Mouse (Mus musculus) adrenal gland, adult 8-10 months (tissue): ENCODE measurements around the gene Camta1. TPM values are rescaled to one million over a fixed set of nuclear protein-coding genes. Genes with fewer than 3 reads are reported as not detected.

ENCODE experiments used
- DNase-seq: peaks from one replicate; pipeline ENCODE4 v3.0.0; 2022
- total RNA-seq, 4 experiments: library from RNA; stranded (reverse); gene quantifications; 2 replicates each; pipeline ENCODE4 v1.2.4; 2022

The Camta1 gene
- total RNA-seq, 4 experiments from 2014 or later = 23.6 to 59.6 (median 36.5) TPM

- DNase-seq = peak; percentile 34
Measured at GRCm38 (mm10) chr4:151860441-151861331, 990 bp downstream of the Camta1 start.

- no peak for DNase-seq
Measured at GRCm38 (mm10) chr4:151859275-151859674, 2.4 kb downstream of the Camta1 start.

GRCm38 (mm10) chr4:151853949-151854348 lies 7.7 kb downstream of the Camta1 start:
- no peak for DNase-seq

- DNase-seq = no peak
Measured at GRCm38 (mm10) chr4:151851179-151851578, 10.5 kb downstream of the Camta1 start.

GRCm38 (mm10) chr4:151842591-151842990 lies 19.1 kb downstream of the Camta1 start:
- DNase-seq = no peak

DNA sequence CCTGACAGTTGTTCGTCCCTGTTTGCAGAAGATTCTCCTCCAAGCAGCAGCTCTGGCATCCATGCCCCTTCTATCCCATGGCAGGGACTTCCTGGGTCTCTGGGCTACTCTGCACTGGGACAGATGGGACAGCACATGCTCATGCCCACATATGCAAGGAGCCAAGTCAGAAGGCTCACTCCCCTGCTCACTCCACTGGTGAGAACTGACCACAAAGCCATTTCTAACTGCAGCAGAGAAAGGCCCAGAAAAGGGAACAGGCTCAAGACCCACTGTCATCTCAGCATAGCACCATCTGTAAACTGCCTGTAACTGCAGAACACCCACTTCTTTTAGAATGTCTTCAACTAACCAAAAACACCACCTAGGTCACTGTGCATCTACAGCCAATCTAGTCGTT lies 23.2 kb downstream of the Camta1 start:
- DNase-seq = no peak

DNA sequence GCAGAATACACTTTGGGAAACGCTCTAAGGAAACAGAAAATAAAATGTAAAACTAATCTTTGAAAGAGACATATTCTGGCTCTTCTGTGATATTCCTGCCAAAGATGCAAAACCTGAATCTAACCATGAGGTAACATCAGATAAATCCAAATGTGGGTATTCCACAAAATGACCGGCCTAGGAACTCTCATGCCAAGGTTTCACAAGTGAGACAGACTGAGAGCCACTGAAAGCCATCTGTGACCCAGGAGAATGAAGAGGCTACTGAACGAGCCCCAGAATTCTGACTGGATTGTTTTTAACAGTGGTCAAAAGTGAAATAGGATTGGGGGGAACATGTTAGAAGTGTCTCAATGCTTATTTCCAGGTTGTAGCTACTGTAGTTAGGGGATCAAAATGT lies 25.8 kb downstream of the Camta1 start:
- no peak for DNase-seq

- DNase-seq = no peak
Measured at GRCm38 (mm10) chr4:151834536-151834935, 27.1 kb downstream of the Camta1 start.

- no peak for DNase-seq
Measured at GRCm38 (mm10) chr4:151833940-151834449, 27.7 kb downstream of the Camta1 start.

DNA sequence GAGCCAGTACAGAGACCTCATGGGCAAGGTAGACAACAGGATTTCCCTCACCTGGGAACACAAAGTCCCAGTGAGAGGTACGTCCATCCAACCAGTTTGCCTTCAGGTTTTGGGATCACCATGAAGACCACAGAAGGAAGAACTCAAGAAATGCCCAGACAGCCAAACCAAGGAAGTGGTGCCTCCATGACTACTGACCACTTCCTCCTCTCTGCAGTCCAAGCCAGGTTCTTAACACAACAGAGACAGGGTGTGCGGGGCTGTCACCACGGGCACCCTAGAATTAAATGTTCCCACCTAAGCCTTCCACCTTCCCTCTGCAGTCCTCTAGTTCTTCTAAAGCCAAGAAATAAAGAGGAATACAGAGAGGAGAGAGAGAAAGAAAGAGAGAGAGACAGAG lies 33.8 kb downstream of the Camta1 start:
- DNase-seq = no peak

DNA sequence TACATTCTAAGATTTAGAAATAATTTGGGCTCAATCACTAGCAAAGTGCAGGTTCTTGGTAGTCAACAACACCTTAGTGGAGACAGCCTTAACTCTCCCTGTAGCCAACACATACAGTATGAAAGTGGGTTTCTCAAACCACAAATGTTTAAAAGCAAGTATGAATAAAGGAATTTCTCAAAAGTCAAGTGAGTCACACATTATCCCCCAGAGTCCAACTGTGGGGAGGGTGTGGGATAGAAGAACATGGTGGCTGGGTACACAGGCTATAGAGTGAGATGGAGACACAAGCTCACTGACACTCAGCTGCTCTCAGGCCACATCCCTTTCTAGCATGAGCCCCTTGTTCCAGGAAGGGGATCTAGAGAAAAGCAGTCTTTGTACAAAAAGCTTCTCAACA lies 34.3 kb downstream of the Camta1 start:
- no peak for DNase-seq

DNA sequence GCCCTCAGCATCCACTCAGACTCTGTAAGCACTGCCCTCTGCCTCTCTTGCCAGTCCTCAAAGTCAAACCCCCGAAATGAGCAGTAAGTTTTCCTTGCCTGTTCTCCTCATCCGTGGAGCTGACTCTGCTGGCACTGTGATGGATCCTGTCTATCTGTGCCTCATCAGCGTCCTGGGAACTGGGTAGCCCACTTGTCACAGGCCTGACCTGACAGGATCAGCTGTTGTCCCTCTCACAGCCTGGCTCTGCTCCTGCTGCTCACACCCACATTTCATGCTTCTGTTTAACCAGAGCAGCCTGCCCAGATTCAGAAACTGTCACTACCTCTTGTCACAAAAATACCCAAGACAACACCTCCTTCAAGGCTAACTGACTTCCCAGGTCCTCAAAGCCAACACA lies 37.7 kb downstream of the Camta1 start:
- no peak for DNase-seq

DNA sequence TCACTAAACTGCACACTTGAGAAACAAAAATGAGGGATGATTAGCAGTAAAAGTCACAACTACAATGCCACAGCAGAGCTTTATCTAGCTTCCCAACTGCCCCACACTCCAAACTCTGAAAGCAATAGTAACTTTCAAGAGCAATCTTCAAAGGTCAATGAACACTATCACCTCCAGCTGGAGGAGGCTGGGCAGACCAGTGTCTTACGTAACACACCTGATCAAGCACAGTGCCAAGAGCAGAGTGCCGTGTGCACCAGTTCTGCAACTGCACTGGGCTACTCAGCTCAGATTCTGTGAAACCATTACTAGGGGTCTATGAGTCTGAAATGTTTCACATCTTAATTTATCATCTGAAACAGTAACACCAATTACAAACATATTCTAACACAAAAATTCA lies 38.7 kb downstream of the Camta1 start:
- no peak for DNase-seq

GRCm38 (mm10) chr4:151817981-151818766 lies 43.5 kb downstream of the Camta1 start:
- DNase-seq = no peak

- no peak for DNase-seq
Measured at GRCm38 (mm10) chr4:151813711-151814110, 48.0 kb downstream of the Camta1 start.

GRCm38 (mm10) chr4:151805685-151806084 lies 56.0 kb downstream of the Camta1 start:
- no peak for DNase-seq

DNA sequence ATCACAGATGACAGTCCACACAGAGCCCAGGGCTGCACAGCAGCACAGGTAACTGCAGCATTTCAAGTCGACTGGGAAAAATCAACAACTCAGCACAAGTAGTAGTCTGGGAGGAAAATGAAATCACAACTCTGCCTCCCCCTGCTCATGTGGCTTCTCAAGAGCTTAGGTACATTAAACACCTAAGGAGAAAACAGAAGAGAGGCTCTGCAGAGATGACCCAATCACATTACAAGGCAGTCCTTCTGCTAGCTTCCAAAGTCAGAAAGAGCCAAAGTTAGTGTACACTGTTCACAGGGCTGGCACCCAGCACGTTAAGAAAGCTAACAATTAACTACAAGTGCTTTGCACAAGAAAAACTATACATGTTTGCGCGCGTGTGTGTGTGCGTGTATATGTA lies 56.6 kb downstream of the Camta1 start:
- DNase-seq = no peak

DNA sequence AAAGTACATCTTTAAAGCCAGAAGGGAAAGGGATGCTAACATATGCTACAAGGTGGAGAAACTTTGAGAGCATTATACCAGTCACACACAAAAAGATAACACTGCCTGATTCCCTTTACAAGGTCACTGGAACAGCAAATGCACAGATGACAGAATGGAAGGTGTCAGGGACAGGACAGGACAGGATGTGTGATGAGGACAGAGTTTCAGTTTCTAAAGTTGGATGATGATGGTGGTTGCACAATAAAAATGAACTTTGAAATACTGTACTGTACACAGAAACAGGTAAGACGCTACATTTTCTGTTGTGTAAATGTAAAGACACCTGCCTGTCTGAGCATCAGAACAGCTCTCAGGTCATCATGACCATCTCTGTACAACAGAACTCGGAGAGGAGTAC lies 57.5 kb downstream of the Camta1 start:
- no peak for DNase-seq

GRCm38 (mm10) chr4:151798630-151799029 lies 63.0 kb downstream of the Camta1 start:
- no peak for DNase-seq

- DNase-seq = no peak
Measured at GRCm38 (mm10) chr4:151793694-151794093, 68.0 kb downstream of the Camta1 start.

DNA sequence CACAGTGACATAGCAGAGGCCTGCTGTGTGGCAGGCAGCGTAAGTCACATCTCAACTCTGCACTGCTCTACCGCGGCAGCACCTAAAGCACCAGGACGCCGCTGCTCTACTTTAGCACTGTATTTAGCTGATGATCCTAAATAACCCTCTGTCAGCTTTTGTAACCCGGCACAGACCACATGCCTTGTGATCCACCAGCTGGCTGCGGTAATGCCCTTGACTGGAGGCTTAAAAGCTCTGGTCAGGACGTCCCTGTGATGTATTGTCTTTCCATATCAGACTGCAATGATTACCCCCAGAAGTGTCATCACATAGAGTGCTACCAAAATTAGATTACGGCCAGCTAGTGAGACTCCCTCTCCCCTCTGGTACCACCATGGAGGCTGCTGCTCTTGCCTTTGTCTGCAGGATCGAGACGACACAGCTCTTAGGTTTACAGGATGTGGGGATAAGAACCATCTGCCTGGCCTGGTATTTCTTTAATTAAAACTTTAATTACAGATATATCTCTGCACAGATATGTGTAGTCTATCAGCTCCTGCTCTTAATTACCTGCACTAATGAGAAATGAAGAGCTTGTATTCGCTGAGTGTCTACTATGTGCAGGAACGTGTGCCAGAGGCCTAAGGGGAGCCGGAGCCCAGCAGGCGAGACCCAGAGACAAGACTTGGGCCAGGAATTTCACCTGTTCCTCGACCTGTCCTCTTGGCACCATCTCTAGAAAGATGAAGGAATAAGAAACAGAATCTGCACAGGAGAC lies 74.5 kb downstream of the Camta1 start:
- DNase-seq = no peak

GRCm38 (mm10) chr4:151780511-151780910 lies 81.2 kb downstream of the Camta1 start:
- DNase-seq = no peak
